Mouse (Mus musculus) limb, embryonic 12.5 days (tissue): Measurements from ENCODE around the gene Tbx10. TPM values are rescaled to one million over a fixed set of nuclear protein-coding genes. Genes with fewer than 3 reads are reported as not detected.

Experiments
- ATAC-seq: fragments of 200-750 bp; cut with Nextera tagmentation; 2 replicates; pipeline ENCODE4 v1.8.0; 2017; ENCODE audit warnings: low read depth, moderate TSS enrichment; ENCODE audit not compliant: insufficient number of reproducible peaks, insufficient read depth, low FRiP score, low TSS enrichment
- H3K27ac ChIP-seq: fragments of 300-500 bp; sonication (generic); 2 replicates; pipeline ENCODE4 v1.5.1; 2016; ENCODE audit warnings: mild to moderate bottlenecking, moderate library complexity
- H3K27me3 ChIP-seq: fragments of 300-500 bp; sonication (generic); 2 replicates; pipeline ENCODE4 v1.6.1; 2016; ENCODE audit warnings: mild to moderate bottlenecking, moderate library complexity
- H3K36me3 ChIP-seq: fragments of 300-500 bp; sonication (generic); 2 replicates; pipeline ENCODE4 v1.6.1; 2016; ENCODE audit warnings: mild to moderate bottlenecking, moderate library complexity
- H3K4me1 ChIP-seq: fragments of 300-500 bp; sonication (generic); replicated peaks from 2 replicates; pipeline ENCODE4 v1.6.1; 2016
- H3K4me2 ChIP-seq: fragments of 300-500 bp; sonication (generic); 2 replicates; pipeline ENCODE4 v1.6.1; 2016; ENCODE audit warnings: mild to moderate bottlenecking, moderate library complexity
- H3K4me3 ChIP-seq: fragments of 300-500 bp; sonication (generic); replicated peaks from 2 replicates; pipeline ENCODE4 v1.5.1; 2016; ENCODE audit warnings: mild to moderate bottlenecking
- H3K9ac ChIP-seq: fragments of 300-500 bp; sonication (generic); replicated peaks from 2 replicates; pipeline ENCODE4 v1.6.1; 2016; ENCODE audit warnings: mild to moderate bottlenecking, moderate library complexity
- H3K9me3 ChIP-seq: fragments of 300-500 bp; sonication (generic); 2 replicates; pipeline ENCODE4 v1.6.1; 2016; ENCODE audit warnings: mild to moderate bottlenecking, moderate library complexity
- WGBS: fragments of 180-500 bp; shearing (Covaris S2); methylation state at CpG from one replicate; pipeline ENCODE4 v1.1.7; 2016; 5-methylcytosine and 5-hydroxymethylcytosine counted together
- polyA plus RNA-seq: library from polyadenylated mRNA; unstranded; fragments of >200 nt; fragmentation: Nextera tagmentation; extraction: Ambion mirVana; gene quantifications from 2 replicates; pipeline ENCODE4 v1.2.1, GENCODE M21; 2016

The Tbx10 gene
- polyA plus RNA-seq, 1 experiment from 2014 or later = not detected

DNA sequence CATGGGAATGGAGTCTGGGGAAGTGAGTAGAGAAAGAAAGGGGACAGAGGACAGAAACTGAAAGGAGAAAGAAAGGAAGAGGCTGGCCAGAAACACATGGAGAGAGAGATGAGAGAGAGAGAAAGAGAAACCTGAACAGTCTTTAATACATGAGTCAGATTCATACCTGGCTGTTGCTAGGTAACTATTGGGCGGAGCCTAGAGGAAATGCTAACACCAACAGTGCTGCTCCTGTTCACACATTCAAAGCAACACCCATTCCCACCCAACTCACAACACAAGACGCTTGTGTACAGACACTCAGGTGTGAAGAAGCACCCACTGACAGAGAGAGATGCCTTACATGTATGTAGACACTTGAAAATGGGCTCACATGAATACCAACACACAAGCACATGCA lies 16.7 kb upstream of the Tbx10 start:
- H3K9ac ChIP-seq = no peak overlapping the region
- H3K27ac ChIP-seq = no peak overlapping the region
- 0 out of 2 replicates have a peak, but pooled peaks cover 7% of the 10 kb centered on the region for H3K4me1 ChIP-seq
- H3K4me2 ChIP-seq = no peak overlapping the region
- no peaks in the 10 kb centered on the region for H3K9me3 ChIP-seq
- ATAC-seq = no peak
- WGBS = 75% methylated on average over 2 of the region's 2 CpGs
- H3K27me3 ChIP-seq = no peaks in the 10 kb centered on the region
- H3K36me3 ChIP-seq = no peaks in the 10 kb centered on the region
- no peak overlapping the region for H3K4me3 ChIP-seq

DNA sequence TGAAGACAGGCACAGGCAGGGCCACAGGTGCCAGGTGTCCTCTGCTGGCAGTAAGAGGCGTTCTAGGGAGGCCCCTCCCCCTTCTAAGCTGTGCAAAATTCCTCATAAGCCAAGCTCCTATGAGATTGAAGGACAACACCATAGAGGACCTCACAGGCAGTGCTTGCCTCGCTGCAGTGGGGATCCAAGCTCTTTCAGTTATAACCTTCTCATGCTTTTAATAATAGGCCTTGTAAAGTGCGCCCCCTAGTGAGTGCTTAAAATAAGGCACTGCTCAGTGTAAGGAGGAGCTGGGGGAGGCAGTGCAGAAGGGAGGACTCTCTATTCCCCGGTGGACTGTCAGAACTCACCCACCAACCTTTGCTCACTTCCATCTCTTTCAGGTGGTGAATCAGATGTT lies 12.2 kb upstream of the Tbx10 start:
- Histone ChIP-seq H3K9ac (no peak overlapping the region), H3K4me3 (no peak overlapping the region), H3K27ac (no peak overlapping the region), H3K9me3 (no peaks in the 10 kb centered on the region), H3K4me1 (peaks cover 17% of the 10 kb centered on the region), H3K4me2 (no peak overlapping the region), H3K36me3 (no peaks in the 10 kb centered on the region), H3K27me3 (no peaks in the 10 kb centered on the region)
- WGBS = 12% methylated on average over 4 of the region's 4 CpGs
- peak; percentile 46; the same call in 1 of the 2 replicates for ATAC-seq

DNA sequence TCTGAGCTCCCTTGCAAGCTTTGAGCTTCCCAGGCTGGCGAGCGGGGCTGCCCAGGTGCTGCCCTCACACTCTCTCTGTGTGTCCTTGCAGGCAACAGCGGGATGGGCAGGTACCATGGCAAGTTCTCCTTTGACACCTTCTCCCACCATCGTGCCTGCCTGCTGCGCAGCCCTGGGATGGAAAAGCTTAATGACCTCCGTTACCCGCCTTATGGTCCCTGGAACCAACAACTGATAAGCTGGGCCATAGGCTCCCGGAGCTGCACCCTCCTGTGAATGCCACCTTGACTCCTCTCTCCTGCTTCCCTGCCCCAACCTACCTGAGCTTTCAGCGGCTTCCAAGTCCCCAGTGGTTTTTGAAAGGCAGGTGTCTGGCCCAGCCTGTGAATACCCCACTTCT lies 11.6 kb upstream of the Tbx10 start:
- H3K9me3 ChIP-seq = no peaks in the 10 kb centered on the region
- peaks cover 21% of the 10 kb centered on the region for H3K4me1 ChIP-seq
- no peak overlapping the region for H3K4me2 ChIP-seq
- no peaks in the 10 kb centered on the region for H3K27me3 ChIP-seq
- no peak overlapping the region for H3K9ac ChIP-seq
- no peak overlapping the region for H3K4me3 ChIP-seq
- no peaks in the 10 kb centered on the region for H3K36me3 ChIP-seq
- 76% methylated on average over 9 of the region's 9 CpGs for WGBS
- no peak for ATAC-seq
- no peak overlapping the region for H3K27ac ChIP-seq

DNA sequence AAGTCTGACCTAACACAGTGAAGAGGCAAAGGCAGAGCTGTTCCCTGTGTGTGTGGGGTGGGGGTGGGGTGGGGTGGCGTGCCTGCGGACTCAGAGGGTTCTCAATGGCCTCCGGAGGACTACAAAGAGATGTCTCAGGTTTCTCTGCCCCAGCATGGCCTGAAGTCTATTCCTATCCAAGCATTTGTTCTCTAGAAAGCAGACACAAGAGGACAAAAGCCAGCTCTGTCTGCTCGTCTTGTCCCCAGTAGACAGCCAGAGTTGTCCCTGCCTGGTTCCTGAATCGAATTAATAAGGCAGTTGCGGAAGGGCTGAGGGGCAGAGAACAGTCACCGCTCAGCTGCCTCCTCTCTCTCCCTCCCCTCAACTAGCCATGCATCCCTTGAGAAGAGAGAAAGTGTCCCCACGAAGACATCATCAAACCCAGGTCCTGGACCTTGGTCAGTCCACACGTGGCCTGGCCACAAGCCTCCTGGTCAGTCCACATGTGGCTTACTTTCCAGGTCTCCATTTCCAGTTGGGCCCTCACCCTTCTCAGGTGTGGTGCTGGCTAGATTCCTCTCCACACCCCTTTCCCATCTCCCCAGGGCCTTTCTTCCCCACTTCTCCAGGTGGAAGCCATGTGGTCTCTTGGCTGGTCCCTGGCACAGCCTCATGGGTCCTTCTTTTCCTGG lies 8.9 kb upstream of the Tbx10 start:
- Histone ChIP-seq H3K4me1 (peaks cover 35% of the 10 kb centered on the region), H3K27me3 (no peaks in the 10 kb centered on the region), H3K36me3 (no peaks in the 10 kb centered on the region), H3K9me3 (no peaks in the 10 kb centered on the region; the same call in 1 of the 2 replicates), H3K4me2 (no peak overlapping the region), H3K4me3 (no peak overlapping the region), H3K9ac (no peak overlapping the region), H3K27ac (peak overlapping the region; percentile 37; the same call in 1 of the 2 replicates)
- WGBS = 49% methylated on average over 9 of the region's 9 CpGs
- no peak for ATAC-seq

DNA sequence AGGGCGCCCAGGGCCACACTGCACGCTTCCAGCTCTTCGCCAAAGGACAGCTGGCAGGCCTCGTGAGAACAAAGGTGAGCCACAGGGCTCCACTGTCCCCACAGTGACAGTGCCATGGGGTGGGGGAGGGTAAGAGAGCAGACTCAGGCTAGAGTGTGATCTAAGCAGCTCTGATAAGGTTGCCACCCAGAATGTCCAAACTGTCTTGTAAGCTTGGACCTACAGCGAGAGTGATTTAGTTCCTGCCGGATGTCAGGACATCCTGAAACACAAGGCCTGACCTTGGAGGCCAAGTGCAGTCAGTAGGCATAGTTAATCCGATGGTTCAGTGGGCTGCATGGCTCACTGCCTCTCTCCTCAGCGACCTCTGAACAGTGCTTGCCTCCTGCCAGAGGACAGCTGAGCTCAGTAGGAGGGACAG lies 7.3 kb upstream of the Tbx10 start:
- Histone ChIP-seq H3K36me3 (no peaks in the 10 kb centered on the region), H3K9ac (no peak overlapping the region), H3K4me3 (no peak overlapping the region), H3K9me3 (no peaks in the 10 kb centered on the region; the same call in 1 of the 2 replicates), H3K27me3 (no peaks in the 10 kb centered on the region), H3K27ac (peak overlapping the region; percentile 53; the same call in 1 of the 2 replicates), H3K4me1 (peaks cover 35% of the 10 kb centered on the region), H3K4me2 (no peak overlapping the region)
- WGBS = 43% methylated on average over 8 of the region's 8 CpGs
- ATAC-seq = no peak

DNA sequence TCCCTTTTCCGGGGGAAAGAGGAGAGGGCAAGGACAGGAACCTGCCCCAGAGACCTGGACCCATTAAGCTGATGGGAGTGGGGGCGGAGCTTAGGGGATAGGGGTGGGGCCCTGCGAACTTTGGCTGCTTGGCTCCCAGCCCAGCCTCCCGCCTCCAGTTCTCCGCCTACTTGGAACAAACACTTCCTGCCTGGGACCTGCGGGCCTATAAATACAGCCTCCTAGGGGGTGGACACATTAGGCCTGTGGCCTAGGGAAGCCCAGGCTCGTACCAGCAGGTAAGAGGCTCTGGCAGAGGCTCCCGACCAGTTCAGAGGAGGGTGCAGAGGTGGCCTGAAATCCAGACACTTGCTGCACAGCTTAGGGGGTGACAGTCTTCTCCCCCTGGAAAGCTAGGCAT lies 6.2 kb upstream of the Tbx10 start, which contains the start of gene Acy3:
Acy3 (plus strand) TSS at position 237 of the 400 bp plus-strand sequence.
- Histone ChIP-seq H3K4me2 (peak within 1 kb of the TSS; percentile 33), H3K27me3 (0 out of 2 replicates have a peak, but pooled peaks cover 5% of the 10 kb centered on the region), H3K4me3 (peak within 1 kb of the TSS; percentile 17; the same call in 1 of the 2 replicates), H3K9ac (peak within 1 kb of the TSS; percentile 8; the same call in 1 of the 2 replicates), H3K9me3 (no peaks in the 10 kb centered on the region; the same call in 1 of the 2 replicates), H3K4me1 (peaks cover 35% of the 10 kb centered on the region), H3K27ac (peak within 1 kb of the TSS; percentile 53; the same call in 1 of the 2 replicates), H3K36me3 (no peaks in the 10 kb centered on the region)
- WGBS = 14% methylated on average over 8 of the region's 8 CpGs
- peak; percentile 39; the same call in 1 of the 2 replicates for ATAC-seq

DNA sequence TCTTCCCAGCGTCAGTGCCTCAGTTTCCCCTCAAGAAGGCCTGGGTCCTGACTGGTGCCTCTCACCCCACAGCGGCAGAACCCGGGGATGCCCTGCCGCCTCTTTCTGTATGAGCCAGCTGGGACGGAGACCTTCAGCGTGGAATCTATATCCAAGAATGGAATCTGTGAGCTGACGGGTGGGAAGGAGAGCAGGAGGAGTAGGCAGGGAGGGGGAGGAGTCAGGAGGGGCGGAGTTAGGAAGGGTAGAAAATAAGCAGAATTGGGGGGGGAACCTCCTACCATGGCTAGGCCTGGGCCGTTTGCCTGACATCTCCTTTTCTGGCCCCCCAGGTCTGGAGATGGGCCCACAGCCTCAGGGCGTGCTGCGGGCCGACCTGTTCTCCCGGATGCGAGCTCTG lies 4.5 kb upstream of the Tbx10 start:
- 88% methylated on average over 14 of the region's 14 CpGs for WGBS
- H3K4me2 ChIP-seq = no peak overlapping the region
- H3K4me1 ChIP-seq = peaks cover 35% of the 10 kb centered on the region

DNA sequence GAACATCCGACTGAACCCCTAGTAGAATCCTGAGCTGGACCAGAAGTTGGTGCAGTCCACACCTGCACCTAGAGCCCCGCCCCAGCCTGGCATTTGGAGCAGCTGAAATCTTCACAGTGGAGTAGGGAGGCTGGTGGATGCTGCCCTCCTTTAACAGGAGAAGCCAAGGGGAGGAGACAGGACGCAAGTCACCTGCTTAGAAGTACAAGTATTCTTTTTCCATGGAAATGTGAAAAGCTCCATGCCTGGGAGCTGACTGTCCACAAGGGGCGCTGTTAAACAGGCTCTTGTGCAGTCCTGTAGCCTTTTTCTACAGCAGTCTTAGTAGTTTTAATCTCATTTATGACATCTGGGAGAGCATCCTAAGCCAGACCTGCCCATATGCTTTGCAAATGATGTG lies 3.8 kb upstream of the Tbx10 start:
- WGBS = 85% methylated on average over 4 of the region's 4 CpGs
- H3K36me3 ChIP-seq = no peaks in the 10 kb centered on the region
- no peak overlapping the region for H3K4me2 ChIP-seq
- H3K9ac ChIP-seq = no peak overlapping the region
- H3K4me3 ChIP-seq = no peak overlapping the region
- peaks cover 30% of the 10 kb centered on the region for H3K4me1 ChIP-seq
- ATAC-seq = no peak
- H3K9me3 ChIP-seq = no peaks in the 10 kb centered on the region; the same call in 1 of the 2 replicates
- H3K27ac ChIP-seq = no peak overlapping the region
- H3K27me3 ChIP-seq = 0 out of 2 replicates have a peak, but pooled peaks cover 8% of the 10 kb centered on the region

More for the DNA sequence above, 4.5 kb upstream of the Tbx10 start:
- Histone ChIP-seq H3K9me3 (no peaks in the 10 kb centered on the region; the same call in 1 of the 2 replicates), H3K9ac (no peak overlapping the region), H3K36me3 (no peaks in the 10 kb centered on the region), H3K4me3 (no peak overlapping the region), H3K27ac (no peak overlapping the region), H3K27me3 (0 out of 2 replicates have a peak, but pooled peaks cover 5% of the 10 kb centered on the region)
- no peak for ATAC-seq

DNA sequence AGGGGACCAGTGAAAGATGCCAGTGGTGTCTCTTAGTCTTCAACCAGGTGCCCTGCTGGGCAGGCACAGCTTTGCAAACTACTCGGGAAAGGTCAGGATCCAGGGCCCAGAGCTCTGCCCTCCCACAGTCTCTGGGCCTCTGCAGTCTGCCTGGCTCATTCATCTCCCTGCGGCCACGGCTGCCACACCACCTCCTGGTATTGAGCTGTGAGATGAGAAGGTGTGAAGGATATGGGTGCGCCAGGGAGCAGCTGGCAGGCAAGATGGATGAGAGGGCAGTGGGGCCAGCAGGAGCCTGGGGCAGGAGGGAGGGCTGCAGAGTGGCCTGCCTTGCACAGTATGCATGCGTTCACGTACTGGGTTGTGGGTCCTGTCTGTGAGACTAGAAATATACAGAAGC lies 1.7 kb upstream of the Tbx10 start:
- no peak overlapping the region for H3K4me3 ChIP-seq
- H3K9ac ChIP-seq = no peak overlapping the region
- 0 out of 2 replicates have a peak, but pooled peaks cover 8% of the 10 kb centered on the region for H3K27me3 ChIP-seq
- no peak overlapping the region for H3K4me2 ChIP-seq
- no peak for ATAC-seq
- no peak overlapping the region for H3K27ac ChIP-seq
- H3K36me3 ChIP-seq = no peaks in the 10 kb centered on the region
- 28% methylated on average over 6 of the region's 6 CpGs for WGBS
- H3K9me3 ChIP-seq = no peaks in the 10 kb centered on the region; the same call in 1 of the 2 replicates
- peaks cover 15% of the 10 kb centered on the region for H3K4me1 ChIP-seq

DNA sequence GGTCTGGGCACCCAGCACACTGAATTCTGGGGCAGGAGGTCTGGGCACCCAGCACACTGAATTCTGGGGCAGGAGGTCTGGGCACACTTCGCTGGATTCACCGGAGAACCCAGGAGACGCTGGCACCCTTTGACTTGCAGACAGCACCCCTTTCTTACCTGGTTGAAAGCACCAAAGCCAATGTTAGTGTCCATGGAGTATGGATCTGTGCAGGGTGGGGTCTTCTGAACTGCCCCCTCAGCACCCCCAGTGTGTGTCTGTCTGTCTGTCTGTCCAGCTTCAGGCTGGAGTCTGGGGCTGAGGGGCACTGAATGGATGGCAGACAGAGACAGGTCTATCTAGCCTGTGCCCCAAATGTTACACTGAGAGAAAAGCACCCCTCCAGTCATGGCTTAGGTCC lies 990 bp upstream of the Tbx10 start:
- Histone ChIP-seq H3K27me3 (0 out of 2 replicates have a peak, but pooled peaks cover 8% of the 10 kb centered on the region), H3K9ac (no peak overlapping the region), H3K4me3 (no peak overlapping the region), H3K27ac (no peak overlapping the region), H3K9me3 (no peaks in the 10 kb centered on the region; the same call in 1 of the 2 replicates), H3K4me2 (no peak overlapping the region), H3K36me3 (no peaks in the 10 kb centered on the region), H3K4me1 (peaks cover 11% of the 10 kb centered on the region)
- no peak for ATAC-seq
- 96% methylated on average over 3 of the region's 3 CpGs for WGBS

DNA sequence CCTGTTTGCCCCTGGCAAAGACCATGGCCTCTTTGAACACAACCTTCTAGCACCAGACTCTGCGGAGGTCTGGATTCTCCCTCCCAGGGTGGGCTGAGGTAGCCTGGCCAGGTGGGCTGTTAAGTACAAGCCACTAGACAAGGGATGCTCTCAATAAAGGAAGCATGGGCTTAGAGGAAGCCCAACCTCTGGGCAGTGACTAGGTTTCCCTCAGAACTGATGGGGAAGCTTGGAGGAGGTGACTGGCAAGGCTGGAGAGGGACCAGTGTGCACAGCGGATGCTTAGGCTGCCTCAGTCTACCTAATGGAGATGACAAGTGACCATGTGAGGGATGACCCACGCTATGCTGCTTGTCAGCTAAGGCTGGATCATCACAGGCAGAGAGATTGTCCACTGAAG lies 586 bp upstream of the Tbx10 start:
- Histone ChIP-seq H3K4me3 (no peak overlapping the region), H3K9ac (no peak overlapping the region), H3K27ac (no peak overlapping the region), H3K36me3 (no peaks in the 10 kb centered on the region), H3K4me1 (peaks cover 7% of the 10 kb centered on the region), H3K9me3 (no peaks in the 10 kb centered on the region; the same call in 1 of the 2 replicates), H3K4me2 (no peak overlapping the region), H3K27me3 (0 out of 2 replicates have a peak, but pooled peaks cover 8% of the 10 kb centered on the region)
- no peak for ATAC-seq
- 85% methylated on average over 3 of the region's 3 CpGs for WGBS
